Mouse (Mus musculus): ENCODE measurements around the gene Efemp1.

Gene Efemp1

DNA sequence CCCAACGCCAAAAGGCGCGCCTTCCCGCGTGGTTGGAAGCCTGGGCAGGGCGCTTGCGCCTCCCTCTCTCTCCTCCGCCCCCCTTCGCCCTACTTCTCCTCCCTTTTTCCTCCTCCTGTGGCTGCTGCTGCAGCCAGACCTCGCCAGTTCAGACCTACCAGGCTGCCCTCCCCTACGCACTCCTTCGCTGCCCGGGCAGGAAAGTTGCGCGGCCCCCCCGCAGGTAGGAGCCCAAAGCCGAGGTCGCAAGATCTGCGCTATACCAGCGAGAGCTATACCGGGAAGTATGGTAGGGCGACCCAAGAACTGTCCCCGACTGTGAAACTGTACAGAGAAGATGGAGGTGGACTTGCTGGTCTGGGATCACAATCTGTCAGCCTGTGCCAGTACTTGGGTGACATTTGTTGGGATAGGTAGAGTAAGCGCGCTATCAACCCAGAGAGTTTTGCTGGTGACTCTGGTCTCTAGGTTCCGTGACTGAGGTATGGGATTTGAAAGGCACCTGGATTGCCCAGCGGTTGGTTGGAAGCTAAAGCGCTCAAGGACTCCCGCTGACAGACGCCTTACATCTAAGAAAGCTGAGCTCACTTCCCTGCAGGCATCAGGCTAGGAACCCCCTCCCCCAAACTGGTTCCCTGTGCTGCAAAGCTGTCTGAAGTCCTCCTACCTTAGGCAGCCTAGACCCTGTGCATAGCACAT, at the start of gene Efemp1:
Gene Efemp1, plus strand, starts transcription at position 103 of the 699 bp plus-strand sequence.
- WGBS, result 1% methylated on average over 30 of the region's 30 CpGs

DNA sequence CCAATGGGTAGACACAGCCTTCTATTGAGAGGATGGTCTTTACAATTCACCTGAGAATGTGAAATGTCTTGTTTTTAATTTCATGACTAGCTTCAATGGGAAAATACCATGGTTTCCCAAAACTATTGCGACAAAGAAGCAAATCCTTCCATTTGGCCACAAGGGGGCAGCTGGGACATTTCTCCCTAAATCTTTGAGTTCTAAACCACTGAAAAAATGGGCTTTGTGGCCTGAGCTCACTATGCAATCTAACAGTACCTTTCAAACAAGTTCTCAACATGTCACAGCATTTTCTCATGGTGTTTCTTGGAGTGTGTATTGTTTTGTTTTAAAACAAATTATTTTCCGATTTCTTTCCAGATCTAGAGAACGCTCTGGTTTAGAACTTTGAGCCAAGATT, 44.3 kb upstream of the Efemp1 start:
- 71% methylated on average over 3 of the region's 3 CpGs for WGBS

DNA sequence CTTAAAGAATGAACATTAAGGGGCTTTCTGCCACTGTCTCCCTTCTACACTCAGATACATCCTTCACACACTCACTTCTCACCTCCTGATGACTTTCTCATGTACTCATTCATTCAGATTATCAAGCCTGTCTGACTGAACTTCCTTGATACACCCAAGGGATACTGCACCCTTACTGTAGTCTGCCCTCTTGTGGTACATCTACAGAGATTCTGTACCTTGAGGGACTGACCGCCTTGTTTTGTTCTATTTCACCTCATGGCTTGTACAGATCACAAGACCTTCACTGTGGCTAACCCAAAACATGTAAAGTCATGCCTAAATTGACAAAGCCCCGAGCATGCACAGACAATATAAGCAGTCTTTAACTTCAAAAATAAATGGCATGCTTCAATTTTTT, 41.1 kb upstream of the Efemp1 start:
- 79% methylated on average over 2 of the region's 2 CpGs for WGBS

DNA sequence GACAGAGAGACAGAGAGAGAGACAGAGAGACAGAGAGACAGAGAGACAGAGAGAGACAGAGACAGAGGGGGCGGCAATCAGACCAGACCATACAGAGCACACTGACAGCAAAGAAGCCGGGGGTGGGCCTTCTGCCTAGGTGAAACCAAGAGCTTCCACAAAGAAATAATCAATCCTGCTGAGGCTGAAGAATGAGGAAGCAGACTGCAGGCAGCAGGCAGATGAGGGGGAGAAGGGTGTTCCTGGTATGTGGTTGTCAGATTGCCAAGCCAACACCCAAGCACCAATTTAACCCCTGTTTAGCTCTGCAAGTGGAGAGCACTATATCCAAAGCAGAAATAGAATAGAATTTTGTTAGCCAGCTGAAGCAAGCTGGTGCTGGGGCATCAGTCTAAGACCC, 40.4 kb upstream of the Efemp1 start:
- WGBS, result 68% methylated on average over 2 of the region's 2 CpGs

DNA sequence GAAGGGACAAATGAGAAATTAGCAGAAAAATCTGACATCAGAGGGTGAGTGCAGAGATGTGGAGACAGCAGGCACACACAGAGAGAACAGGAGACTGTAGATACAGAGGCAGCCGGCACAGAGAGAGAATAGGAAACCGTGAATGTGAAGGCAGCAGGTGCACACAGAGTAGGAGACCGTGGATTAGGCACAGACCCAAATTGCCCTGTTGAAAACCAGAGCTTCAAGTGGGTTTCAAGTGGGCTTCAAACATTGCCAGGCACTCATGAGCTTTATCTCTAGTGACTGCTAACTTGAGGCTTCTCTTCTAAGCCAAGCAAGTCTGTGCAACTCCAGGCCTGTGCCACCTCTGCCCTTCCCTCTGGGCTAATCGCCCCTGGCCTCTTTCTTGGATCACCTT, 35.6 kb upstream of the Efemp1 start:
- WGBS, result 74% methylated on average over 4 of the region's 4 CpGs

DNA sequence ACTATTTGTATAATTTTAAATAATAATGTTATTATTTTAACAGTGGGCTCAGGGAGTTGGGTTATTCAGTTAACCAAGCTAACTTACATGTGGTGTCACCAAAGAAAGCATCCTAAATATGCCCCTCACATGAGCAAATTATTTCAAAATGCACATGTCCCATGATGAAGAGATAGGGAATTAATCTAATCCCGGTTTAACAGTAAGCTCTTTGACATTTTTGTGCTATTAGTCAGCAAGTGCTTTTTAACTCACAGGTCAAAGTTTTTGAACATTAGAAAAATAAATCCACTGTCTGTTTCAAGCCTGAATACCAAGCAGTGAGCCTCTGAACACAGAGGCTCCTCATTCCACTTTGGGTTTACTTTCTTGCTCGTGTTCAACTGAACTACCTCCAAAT, 26.1 kb upstream of the Efemp1 start:
- 70% methylated on average over 2 of the region's 2 CpGs for WGBS

DNA sequence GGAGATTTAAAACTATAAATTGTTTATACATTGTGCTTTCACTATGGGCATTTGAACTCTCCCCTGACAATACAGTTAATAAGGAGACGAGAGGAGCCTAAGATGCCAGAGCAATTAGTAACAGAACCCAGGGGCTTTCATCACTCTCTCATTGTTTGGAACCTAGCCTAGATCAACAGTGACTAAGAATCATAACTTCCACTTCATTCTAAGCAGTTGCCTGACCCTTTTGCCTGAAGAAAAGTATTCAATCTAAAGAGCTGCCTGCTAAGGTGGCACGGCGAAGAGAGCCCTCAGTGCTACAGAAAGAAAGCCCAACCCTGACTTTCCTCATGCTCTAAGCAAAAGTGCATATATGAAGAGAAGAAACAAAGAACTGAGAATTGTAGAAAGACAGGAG, 19.2 kb upstream of the Efemp1 start:
- WGBS, result 56% methylated on average over 3 of the region's 3 CpGs

DNA sequence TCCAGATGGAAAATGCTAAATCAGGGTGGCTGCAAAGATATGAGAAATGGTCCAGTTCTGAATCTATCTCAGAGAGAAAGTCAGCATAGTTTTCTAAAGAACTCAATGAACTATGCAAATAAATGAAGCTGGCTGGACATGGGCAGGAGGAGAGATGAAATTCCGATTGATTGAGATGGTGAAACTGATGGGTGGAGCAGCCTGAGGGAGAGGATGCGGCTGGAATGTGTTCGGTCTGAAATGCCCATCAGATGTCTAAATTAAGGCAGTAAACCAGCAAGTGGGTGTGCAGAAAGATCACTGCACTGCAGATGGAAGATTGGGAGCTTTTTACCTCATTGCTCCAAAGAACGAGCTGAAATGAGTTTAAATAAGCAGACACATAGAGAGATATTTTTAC, 1.4 kb upstream of the Efemp1 start:
- WGBS, result 64% methylated on average over 4 of the region's 4 CpGs

DNA sequence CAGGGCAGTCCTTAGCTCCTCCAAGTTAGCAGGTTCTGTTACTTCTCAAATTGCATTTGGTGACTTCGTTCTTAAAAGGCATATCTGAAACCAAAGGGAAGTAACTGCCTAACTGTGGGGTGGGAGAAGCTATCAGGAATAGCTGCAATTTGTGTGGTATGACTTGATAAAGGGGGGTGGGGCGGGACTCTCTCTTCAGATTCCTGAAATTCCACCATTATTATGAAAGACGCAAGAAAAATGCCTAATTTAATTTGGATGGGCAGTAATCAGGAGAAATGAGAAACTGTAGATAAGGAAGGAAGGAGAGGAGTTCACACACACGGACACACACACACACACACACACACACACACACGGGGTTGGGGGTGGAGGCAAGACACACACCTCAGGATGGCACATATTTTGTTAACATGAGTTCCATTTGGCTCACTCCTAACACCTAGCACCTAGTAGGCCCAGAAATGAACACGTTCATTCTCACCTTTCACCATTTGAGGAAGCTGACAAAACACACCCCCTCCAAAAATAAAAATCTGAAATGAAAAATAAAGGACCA, 564 bp upstream of the Efemp1 start:
- 49% methylated on average over 6 of the region's 6 CpGs for WGBS

DNA sequence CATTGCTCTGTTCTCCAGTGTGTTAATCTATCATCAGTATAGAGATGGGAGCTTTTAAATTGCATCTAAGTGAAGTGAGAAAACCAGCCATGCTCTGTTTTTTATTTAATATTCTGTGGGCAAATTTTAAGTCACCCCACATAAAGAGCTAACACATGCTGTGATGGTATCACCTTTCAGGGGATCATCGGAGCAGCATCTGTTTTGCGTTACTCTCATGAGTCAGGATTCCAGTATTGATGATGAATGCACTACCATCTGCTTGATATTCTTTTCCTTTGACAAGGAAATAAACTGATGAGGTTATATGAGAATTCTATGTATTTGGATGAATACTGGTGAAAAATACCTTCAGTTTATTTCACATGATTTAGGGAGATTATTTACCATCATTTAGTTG, 16.1 kb downstream of the Efemp1 start:
- WGBS, result 73% methylated on average over 2 of the region's 2 CpGs

DNA sequence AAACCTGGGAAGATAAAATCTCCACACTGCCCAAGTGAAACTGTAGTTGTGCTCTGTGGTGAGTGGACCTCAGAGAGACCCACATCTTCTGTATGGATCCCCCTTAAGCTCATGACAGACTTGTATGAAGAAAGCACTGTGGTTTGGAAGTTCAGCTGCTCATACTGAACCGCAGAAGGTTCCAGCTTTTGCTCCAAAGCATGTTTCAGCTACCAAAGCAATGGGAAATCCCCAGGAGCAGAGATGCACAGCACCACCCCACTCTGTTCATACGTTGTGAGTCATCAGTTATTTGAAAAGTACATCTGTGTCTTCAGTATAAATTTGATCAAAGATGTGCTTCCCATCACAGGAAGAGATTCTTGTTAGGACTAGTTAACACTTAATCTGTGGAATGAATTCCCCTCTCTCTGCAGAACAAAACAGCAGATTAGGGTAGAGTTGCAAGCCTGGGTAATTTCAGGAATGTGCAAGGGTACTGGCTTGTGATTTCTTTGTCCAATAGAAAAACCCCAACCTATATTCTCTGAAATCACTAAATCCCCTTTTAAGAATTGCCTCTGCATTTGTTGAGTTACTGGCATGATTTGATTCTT, 28.5 kb downstream of the Efemp1 start:
- 68% methylated on average over 2 of the region's 2 CpGs for WGBS

DNA sequence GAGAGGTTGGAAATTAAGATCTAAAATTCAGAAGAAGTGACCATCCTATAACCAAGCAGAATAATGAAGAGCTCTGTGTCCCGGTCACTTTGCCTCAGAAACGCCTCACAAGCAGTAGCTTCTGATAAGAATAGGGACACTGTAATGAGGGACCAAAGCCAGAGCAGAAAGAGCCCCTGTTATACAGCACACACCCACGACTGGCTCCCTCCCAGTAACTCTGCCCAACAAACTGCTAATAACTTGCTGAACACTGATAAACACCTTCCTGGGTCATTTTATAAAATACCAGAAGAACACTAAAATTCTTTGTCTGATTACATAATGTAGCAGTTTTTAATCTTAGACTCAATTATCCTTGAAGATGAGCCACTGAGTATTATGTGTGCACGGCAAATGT, 30.1 kb downstream of the Efemp1 start:
- WGBS, result 54% methylated on average over 4 of the region's 4 CpGs

DNA sequence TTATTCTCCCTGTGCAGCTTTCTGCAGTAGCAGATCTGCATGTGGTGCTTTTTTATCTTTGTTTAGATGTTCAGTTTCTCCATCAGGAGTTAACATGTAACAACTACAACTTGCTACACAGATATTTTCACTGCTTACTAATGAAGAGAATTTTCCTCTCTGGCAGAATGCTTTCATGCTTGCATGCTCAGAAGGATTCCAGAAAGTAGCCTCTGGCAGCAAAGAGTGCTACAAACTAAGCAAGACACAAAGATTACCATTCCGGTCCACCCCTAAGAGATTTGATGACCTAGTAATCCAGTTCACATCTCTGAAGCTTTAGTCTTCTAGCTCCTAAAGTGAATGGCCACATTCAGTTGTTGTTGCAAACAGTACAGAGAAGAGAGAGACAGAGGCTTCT, 36.5 kb downstream of the Efemp1 start:
- 67% methylated on average over 1 of the region's 1 CpGs for WGBS

DNA sequence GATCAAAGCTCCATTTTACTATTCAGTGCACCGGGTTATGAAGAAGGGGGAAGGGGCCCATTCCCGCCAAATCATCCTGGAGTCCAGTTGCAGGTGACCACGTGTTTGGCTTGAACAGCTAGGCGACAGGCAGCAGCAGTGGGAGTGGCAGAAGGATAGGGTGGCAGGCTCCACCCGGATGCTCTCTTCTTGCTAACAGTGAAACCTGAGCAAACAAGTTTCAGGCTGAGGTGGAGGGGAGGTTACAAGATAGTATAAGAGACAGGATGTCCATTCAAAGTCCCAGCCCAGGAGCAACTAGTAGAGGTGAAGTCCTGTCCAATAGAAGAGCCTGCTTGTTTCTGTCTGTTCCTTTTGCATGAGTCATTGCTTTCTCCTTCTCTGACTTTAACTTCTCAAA, 38.5 kb downstream of the Efemp1 start:
- WGBS, result 76% methylated on average over 5 of the region's 5 CpGs

DNA sequence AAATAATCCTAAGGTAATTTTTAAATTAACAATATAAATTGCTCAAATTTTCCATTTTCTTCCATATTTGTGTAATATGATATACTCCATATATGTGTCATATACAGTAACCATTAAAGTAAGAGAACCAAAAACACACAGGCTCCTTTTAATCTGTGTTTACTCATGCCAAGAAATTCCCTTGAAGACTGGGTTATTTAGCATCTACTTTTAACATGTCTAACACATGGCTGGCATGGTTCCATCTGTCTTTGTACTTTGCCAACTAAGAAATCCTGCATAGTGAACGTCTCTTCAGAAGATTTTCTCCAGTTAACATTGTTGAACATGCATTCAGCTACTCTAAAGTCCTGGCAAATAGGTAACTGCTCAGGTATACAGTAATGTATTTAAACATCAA, 46.4 kb downstream of the Efemp1 start:
- WGBS, result 35% methylated on average over 1 of the region's 1 CpGs

DNA sequence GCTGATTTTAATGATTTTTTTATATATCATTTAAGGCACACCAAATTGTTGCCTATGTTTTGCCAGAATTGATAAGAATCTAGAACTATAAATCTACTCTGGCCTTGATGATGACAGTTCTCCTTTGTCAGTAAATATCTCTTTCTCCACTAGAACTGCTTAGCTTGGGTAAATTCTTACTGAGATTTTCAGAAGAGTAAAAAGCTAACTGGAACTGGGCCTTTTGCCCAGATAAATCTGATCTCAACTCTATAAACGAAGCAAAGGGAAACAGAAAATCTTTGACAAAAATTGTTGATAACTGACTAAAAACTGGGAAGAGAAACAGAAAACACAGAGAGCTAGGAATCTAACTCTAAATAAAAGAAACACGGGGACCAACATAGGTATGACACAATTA, 51.6 kb downstream of the Efemp1 start:
- WGBS, result 46% methylated on average over 2 of the region's 2 CpGs

DNA sequence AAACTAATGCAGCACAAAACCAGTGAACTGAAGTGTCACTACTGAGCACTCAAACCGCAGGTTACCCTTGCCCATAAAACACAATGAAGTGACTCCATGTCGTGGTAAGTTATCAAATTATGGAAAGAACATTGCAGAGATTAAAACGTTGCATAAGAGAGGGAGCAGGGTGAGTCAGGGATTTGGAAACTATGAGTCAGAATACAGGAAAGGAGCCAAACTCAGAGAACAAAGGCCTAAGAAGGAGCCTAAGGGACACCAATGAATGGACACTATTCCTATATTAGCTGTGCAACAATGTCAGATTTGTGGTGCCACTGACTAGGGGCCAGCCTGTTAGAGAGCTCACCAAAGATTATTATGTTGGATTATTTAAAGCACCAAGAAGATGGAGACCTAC, 53.3 kb downstream of the Efemp1 start:
- WGBS, result 53% methylated on average over 3 of the region's 3 CpGs

DNA sequence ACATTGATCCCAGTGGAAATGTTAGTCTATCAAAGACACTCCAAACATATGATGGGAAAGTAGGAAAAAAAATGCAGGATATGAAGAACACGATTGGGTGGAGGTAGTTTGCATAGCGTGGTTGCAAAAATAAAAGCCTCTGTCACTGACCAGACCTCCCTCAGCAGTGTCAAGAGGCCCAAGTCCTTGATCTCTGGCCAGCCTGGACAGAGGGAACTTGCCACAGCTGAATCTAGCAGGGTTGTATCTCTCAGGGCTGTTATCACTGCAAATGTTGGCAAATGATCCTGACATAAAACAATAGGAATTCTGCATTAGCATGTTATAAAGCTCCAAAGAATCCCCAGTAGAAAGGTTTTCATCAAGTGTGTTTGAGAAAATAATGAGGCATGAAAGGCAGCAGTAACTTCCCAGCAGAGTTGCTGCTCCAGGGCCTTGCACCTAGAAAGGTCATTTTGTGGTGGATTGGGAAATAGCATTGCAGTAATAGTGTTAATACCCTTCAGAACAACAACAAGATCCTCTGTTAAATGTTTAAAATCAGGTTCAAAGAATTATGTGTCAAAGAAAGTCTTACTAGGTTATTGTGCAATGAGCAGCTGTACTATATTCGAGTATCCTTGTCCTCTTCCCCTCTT, 56.0 kb downstream of the Efemp1 start:
- 57% methylated on average over 3 of the region's 3 CpGs for WGBS

DNA sequence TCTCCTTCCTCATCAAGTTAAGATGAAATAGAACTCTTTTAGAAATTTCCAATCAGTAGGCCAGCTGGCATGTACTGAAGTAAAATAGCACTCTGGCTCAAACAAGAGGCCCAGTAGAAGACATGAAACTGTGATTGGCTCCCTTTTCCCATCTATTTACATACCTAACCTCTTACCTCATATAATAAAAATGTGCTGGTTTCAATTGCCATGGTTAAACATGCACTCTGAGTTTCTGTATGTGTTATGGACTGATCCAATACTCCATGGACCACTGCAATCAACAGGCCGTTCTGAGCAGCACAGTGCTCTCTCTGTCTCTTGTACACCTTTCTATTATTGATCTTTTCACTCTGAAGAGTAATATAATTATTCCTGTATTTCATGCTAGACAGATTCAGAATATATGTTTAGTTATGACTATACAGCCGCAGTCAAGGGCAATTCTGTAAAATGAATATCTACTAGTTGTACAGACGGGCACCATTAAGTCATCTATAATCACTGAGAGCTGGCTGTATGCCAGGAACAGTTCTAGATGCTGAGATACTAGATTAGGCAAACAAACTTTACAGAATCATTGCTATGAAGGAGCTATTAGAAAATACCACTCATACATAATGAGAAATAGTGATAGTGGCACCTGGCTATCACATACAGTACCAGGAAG, 59.6 kb downstream of the Efemp1 start:
- 89% methylated on average over 3 of the region's 3 CpGs for WGBS

DNA sequence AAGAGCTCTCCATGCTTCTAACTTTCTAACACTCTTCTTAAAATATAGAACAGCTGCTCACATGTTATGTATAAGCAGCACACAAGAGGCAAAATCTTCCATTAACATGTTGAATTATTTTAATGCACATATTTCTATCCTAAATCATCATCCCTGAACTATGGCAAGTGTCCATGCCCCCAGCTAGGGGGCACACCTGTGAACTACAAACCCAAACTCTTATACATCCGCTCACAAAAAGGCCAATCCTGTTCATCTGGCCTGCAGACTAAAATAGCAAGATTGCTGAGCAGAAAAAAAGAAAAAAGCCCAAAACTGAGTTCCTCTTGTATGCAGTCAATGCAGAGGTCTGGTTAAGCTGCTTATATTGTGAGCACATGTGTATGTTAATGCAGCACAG, 86.6 kb downstream of the Efemp1 start:
- 82% methylated on average over 1 of the region's 1 CpGs for WGBS

DNA sequence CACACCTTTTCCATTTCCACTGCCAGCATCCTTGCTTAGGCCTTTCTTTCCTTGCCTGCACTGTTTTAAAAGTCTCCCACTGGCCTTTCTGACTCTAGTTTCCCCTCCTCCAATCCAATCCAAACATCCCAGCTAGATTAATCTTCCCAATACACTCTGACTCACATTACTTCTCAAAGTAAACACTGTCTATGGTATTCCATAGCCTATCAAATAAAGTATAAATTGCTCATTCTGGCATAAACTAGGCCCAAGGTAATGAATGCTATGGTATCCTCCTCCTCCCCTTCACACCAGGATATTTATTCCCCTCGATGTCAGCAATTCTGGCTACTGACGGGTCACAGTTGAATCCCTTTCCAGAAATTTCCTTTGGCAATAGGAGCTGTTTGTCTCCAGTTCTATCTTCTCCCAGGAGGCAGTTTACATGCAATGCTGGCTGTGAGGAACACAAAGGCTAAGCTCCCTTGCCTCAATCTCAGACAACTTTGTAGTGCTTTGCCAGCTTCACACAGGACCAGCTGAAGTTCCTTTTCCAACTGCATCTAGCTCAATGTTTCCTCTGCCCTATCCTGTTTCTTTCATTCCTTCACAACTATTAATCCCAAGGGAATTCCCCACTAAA, 98.7 kb downstream of the Efemp1 start:
- 61% methylated on average over 2 of the region's 2 CpGs for WGBS

DNA sequence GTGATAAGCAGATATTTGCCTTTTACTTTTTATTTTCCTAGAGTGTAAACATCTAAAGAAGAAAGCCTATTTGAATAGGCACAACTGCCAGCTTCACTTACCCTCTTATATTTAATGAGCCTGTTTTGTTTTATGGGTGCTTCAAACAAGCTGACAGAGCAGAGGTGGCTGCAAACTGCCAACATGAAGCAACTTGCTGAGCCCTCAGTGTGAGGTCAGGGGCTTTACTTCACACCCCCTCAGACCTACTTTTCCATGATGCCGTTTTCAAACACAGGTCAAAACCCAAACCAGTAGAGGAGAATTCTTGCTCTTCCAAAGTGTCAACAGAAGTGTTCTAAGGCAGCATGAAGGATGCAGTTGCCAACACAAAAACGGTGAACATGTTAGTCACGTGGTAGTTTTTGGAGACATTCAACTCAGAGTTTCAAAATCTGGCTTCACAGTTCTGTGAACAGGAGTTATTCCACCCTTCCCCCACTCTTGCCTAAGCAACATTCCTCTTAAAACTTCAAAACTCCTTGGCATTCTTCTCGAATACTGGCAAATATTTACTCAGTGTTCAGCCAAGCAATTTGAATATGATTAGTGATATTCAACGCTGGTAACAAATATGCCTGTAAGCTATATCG, 101.8 kb downstream of the Efemp1 start:
- WGBS, result 53% methylated on average over 6 of the region's 6 CpGs

Measured in cerebral cortex, adult 2 months (tissue).